Mouse (Mus musculus): ENCODE results near the gene Arhgap4.

Arhgap4 gene

DNA sequence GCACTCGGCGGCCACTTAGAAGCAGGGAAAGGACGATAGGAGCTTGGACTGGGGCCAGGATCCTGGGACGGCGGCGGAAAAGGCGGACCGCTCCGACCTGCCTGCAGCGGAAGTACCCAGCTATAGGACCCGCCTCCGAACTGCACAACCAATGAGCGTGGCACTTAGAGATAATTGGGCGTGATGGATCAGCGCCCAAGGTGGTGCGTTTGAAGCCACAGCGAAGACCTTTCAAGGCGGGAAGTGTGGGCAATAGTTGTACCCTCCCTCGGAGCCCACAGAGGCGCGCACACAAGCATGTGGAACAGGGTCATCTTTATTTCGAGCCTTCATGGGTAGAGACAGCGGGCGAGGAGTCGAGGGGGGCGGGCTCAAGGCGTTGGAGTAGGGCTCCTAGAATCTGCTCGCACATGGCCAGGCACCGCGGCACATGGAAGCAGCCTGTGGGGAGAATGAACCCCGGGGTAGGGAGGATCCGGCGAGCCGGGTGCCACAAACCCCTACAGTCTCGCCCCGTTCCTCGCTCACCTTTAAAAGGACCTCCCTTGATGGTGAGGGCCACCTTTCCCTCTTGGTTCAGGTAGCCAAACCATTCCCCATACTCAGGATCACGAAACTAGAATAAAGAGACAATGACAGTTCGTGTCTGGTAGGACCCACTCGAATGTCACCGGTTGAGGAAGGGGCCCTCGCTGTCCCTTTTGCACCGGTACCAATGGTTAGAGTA, at the start of gene Arhgap4, which contains the start of gene Naa10:
Arhgap4 (minus strand) TSS at position 48 of the 727 bp plus-strand sequence.
Naa10 (minus strand) TSS at position 122 of the 727 bp plus-strand sequence.
- peak; percentile 89 to 91 for DNase-seq

DNA sequence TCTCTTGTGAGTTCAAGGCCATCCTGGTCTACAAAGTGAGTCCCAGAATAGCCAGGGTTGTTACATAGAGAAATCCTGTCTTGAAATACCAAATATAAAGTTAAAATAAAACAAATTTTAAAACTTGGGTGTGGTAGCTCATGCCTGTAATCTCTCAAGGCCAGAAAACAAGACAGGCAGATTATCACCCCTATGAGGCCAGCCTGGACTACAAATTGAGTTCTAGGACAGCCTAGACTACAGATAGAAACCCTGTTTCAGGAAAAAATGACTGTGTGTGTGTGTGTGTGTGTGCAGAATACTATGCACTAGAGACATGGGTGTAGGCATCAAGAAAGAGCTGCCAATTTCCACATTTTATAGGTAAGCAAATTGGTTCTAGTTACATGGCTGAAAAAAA, 49.1 kb upstream of the Arhgap4 start:
- no peak for DNase-seq

DNA sequence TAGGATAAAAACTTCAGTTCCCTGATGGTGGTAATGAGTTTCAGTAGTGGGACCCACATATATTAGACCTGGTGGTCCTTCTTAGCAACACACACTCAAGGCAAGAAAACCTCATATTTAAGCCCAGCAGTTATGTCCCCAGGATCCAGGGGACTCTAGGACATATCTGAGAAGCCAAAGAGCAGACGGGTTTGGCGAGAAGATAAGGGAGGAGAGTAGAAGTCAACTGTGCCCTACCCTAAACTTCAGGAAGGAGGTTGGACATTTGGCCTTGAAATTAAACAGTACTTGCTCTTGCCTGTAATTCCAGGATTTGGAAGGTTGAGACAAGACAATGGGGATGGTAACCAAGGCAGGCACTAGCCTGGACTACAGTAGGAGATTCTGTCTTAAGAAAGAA, 48.1 kb upstream of the Arhgap4 start:
- no peak for DNase-seq

DNA sequence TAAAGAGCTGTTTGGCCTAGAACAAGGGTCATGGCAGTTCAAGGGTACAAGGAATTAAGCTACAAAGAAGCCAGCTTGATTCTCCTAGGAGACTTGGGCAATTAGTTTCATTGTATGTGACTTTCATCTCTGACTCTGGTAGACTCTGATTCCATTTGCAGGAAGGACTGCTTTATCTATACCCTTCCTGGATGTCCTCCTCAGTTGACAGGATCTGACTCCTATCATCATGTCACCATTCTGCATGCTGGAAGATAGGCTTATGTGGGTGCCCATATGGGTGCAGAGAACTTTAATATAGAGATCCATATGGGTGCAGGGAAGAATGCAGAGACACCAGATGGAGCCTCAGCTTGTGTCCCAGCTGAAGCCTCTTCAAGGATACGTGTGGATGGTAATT, 47.5 kb upstream of the Arhgap4 start:
- DNase-seq: no peak

DNA sequence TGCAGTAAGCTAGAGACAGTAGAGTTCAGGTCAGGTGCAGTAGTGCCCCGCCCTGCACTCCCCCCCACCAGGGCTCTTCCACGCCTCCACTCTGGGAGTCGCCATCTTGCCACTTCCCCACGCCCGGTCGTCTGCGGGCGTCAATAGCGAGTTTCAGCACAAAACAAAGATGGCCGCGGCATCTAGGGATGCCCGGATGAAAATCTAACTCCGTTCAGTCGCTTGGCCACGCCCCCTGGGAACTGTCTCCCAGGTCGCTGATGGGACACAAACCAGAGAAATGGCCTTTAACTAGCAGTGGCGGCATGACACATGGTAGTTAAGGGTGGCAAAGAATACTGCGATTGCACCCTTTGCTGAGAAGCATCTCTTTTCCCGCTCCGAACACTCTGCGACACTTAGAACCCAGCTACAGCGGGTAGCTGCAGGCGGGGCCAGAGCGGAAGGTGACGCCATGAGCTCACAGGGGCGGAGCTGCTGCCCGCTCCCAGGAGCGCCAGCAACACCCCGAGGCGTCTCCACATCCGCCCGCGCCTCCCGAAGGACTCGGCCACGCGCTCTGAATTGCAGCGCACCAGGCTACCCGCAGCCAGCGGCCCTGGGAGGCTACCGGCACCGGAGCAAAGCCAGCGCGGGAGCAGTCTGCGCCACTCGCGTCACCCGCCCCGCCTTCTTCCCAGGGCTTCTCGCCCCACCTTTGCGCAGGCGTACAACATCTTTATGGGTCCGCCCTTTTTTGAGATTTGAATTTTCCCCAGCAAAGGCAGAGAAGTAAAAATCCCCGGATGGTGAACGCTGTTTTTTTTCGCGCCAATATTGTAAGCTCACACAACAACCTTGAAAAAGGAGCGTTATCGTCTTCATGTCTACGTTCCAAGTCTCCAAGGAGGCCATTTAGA, 45.8 kb upstream of the Arhgap4 start:
- DNase-seq: peak; percentile 87 to 91

DNA sequence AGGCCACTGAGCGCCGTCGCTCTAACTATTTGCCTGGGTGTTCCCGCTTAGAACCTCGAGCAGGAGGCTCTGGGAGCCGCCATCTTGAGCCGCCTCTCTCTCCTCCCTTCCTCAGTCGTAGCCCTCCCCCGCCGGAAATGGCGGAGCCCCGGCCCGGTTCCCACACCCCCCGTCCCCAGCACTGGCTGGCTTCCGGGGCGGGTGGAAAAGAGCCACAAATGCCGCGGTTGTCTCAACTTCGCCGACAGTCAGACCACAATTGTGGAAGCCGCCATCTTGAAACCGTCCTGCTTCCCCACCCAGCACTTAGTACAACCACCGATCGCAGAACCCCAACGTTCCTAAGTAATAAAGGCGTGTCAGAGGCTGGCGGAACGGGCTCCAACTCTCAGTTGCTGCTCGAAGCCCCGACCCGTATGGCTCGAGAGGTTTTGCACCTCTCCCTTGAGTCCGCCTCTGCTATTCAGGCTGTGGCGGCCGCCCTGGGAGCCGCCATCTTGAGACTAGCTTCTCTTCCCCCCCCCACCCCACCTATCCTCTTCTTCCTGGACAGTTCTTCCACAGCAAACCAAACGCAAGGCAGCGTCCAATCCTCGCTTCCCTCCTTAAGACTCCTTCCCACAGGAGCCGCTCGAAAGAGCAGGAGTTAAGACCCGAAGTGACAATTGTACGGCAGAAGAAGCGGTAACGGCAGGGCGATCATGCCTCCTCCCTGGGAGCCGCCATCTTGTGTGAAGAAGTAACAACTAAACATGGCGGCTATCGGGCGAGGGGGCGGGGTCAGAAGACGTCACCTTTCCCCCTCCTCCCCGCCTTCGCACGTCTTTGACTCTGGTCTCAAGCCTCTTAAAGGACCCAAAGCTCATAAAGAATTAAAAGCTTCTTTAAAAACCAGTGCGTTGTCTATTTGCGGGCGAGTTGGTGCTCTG, 44.8 kb upstream of the Arhgap4 start, which contains the start of gene Hcfc1:
Hcfc1 (minus strand) TSS at position 110 of the 929 bp plus-strand sequence.
- DNase-seq: peak; percentile 86 to 89

DNA sequence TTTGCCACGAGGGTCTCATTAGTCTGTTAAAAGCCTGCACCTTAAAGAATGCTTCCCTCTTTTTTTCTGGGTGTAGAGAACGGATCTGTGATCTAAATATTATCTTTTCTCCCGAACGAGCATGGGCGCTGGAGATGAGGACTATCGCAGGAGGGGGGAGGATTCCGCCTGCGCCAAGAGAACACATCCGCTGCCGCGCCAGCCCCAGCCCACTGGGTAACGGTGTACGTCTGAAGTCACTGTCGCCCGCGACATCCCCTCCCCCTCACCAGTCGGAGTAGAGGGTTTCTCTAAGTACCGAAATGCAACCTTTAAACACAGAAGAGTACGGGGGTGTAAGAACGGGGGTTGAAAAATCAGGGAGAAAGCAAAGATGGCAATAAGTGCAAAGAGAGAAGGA, 43.6 kb upstream of the Arhgap4 start:
- DNase-seq: peak; percentile 35 to 53

DNA sequence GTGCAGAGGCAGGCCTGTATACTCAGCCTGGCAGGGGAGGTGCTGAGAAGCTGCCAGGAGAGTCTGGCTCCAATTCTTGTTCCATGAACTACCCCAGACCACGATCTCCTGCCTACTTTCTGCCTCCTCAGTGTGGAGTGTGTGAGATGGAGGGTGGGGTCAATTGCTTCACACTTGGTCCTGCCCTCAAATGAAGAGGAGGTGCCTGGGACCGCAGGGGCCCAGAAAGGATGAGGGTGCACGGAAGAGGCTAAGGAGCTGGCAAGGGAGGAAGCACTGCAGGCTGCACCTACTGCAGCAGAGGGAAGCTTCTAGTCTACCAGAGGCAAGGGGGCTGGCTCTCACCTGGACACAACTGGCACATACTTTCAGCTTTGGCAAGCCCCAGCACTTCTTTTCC, 42.7 kb upstream of the Arhgap4 start:
- no peak for DNase-seq

DNA sequence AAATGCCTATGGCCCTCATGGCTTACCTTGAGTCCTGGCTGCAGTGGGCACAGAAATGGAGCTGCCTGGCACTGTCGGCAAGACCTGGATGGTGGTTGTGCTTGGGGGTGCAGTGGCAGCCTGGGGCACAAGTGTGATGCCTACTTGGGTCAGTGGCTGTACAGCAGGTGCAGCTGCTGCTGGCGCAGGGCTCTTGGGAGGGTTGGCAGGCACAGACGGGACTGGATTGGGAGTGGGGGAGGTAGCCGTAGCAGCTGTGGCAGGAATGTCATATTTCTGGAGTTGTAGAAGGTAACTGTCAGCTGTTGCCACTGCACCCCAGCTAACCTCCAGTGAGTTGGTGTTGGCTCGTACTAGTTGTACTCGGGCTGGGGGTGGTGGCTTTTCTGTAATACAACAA, 33.3 kb upstream of the Arhgap4 start:
- DNase-seq: no peak

DNA sequence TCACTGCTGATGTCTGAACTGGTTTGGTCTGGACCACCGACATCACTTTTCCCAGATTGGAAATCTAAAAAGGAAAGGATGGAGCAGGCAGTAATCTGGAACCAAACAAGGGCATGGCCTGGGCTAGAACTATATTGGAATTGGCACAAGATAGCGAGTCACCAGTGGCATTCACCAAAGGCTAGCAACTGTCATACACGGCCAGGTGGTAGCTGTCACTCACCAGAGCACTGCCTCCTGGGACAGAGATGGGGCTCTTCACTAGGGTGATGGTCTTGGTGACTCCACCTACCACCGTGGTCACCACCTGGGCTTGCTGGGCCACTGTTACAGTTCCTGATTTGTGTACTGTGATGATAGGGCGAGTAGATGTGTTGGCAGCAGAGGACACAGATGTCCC, 30.9 kb upstream of the Arhgap4 start:
- DNase-seq: no peak

DNA sequence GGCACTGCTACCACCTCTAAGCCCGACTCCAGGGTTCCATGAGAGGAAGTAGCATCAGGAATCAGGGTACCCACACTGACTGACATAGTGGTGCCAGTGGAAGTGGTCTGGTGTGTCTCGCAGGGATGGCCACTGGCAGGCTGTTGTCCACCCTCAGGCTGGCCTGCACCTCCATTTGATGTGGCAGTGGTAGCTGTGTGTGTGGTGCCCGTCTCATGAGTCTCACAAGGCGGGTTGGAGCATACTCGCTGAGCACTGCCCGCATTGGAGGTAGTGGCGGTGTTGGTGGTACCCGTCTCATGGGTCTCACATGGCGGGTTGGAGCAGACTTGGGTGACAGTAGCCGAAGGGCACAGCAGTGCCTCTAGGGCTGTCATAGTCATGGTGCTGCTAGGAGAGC, 27.7 kb upstream of the Arhgap4 start:
- no peak for DNase-seq

DNA sequence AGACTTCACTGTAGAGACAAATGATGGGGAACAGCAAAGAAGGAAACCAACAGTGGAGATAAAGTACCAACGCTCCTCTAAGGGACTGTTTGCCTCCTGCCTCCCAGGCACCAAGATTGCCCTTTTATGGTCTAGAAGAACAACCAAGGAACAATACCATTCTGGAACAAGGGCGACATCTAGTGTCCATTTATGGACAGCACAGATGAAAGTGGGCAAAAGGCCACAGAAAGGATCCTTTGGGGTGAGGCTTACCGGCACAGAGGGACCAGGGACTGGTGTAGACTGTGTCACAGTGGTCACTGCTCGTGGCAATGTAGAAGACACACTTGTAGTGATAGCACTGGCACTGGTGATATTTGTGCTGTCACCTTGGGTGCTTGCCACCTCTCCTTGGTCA, 27.0 kb upstream of the Arhgap4 start:
- peak; percentile 44 to 73 for DNase-seq

DNA sequence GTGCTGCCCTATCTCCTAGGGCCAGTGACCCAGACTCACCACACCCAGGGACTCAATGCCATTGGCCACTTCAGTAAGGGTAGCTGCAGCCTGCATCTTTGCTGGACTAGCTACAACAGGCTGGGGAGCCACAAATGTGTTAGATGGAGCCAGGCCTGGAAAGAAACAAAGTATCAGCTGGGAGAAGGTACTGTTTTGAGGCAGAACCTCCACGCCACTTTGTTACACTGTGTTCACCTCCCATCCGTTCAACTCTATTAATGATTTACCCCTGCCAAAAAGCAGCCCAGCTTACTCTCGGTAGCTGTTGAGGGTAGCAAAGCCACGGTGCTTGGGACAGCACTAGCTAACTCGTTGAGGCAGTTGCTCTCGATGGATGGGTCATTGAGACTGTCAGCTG, 25.2 kb upstream of the Arhgap4 start:
- DNase-seq: no peak

DNA sequence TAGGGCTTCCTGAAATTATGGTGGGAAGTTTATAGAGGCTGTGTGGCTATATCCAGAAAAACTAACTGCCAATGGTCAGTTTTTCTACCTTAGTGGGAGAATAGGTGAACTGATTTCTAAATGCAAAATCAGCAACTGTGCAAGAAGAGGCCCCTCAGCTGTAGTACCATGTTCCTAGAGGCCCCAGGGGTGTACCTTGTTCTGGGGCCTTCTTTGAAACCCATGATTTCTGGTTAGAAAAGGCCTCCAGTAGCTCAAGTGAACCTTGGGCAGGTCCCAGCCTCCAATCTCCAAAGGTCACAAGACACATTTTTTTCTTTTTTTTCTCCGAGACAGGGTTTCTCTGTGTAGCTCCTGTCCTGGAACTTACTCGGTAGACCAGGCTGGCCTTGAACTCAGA, 20.6 kb upstream of the Arhgap4 start:
- no peak for DNase-seq

DNA sequence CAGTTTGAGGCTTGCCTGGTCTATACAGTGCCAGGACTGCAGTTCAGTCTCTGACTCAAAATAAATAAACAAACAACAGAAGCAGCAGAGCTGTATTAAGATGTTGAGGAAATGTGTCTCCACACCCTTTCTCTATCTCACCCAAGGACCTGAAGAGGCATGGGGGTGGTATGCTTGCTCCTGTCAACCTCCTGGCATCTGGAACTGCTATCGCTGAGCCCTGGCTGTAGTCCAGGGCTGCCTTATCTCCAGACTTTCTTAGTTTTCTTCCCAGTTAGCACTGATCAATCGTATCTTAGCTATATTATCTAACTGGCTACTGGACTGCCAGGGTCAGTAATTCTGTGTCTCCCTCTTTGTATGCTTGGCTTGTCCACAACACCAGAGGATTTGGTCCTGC, 20.2 kb upstream of the Arhgap4 start:
- no peak for DNase-seq

DNA sequence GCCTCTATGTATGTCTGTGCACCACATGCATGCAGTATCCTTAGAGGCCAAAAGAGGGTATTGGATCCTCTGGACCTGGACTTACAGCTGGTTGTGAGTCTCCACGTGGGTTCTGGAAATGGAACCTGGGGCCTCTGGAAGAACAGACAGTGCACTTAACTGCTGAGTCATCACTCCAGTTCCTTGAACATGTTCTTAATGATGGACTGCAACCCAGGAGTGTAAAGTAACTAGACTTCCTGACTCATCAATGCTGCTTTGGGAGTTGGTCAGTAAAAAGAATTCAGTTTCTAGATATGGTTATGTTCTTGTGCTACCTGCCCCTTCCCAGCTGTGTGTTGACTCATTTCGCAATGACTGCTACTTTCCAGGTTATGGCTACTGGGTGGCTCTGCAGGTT, 10.2 kb upstream of the Arhgap4 start:
- no peak for DNase-seq

DNA sequence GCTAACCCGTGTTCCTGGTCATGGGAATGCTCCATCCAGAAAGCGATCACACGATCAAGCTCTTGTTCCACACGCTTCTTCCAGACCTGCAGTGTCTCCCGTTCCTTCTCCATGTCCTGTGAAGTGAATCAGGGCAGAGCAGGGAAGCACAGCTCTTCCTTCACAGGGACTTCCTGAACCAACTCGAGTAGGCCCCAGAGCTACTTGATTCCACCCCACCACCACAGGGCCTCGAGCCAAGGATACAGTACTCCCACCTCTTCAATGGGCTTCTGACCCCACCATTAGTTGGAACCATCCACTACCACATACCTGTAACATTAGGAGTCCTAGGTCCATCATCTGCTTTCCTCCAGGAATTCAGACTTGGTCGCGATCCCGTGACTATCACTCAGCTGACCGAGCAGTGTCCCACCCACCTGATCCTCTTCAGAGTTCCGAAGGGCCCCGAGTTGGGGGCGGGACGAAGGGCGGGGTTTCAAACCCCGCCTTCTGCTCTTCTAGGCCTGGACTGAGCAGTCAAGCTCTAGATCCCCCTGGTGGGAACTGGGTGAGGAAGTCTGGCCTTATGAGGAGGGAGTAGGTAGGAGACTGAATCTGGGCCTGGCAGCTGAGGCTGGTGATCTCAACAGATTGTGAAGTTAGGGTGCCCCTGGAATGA, 8.9 kb upstream of the Arhgap4 start, which contains the start of gene Renbp:
Renbp (minus strand) TSS at position 449 of the 661 bp plus-strand sequence.
- DNase-seq: no peak

DNA sequence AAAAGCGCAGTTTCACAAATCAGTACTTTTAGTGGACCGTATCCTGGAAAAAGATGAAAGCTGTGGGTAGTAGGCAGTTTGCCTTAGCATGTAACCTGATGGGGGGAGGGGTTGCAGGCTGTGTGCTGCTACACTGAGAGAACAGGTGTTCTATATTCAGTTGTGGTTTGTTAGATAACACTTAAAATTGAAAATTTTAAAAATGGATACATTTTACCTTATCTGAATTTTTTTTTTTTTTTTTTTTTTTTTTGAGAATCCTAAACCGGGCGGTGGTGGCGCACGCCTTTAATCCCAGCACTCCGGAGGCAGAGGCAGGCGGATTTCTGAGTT, 846 bp upstream of the Arhgap4 start:
- no peak for DNase-seq

DNA sequence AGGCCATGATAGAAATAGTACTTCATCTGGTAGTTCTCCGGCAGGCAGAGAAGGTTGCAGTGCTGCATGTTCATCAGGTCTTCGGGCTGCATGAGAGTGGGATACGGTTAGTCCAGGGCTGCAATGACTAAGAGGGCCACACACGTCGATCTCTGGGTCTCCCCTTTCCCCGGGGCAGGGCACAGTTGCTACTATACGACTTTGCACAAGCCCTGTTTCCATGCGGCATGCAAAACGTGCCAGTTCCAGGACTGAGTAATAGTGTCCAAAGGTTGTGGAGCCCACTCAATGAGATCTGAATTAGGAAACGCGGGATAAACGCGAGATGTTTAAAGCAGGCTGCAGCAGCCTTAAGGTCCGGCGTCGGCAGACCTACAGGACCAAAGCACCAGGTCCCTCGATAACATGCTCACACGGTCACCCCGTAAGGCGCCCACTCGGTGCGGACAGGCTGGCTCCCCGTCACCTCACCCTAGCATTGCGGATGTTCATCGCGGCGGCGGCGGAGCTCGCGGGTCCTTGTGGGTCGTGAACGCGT, 316 bp downstream of the Arhgap4 start:
- DNase-seq: no peak

DNA sequence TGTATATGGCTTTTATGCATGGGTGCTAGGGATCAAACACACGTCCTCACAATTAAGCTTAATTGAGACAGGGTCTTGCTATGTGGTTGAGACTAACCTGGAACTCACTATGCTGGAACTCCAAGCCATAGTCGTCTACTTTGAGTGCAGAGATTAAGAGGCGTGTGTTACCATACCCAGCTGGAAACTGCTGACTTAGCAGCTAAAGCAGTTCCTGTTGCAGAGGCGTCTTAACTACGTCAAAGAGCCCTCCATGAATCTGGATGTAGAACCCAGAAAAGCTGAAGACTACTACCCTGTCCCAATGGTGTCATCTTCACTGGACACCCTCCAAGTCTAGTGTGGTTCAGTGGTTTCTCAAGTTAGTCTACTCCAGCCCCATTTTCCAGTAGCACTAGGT, 3.0 kb downstream of the Arhgap4 start:
- no peak for DNase-seq

DNA sequence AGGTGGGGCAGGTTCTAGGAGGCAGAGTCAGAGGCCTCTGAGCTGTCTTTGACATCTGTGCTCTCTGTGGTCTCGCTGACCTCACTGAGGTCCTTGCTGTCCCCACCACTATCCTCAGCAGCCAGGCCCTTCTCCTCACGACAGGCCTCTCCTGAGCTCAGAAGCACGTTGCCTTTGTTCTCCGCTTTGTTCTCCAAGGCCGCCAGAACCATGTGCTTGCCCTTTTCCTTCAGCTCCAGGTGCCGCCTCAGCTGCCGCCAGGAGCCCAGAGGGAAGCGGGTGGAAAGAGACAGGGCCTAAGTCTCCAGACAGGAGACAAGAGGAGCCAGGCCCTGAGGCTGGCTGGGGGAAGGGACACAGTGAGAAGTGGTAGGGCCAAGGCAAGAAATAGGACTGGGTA, 4.7 kb downstream of the Arhgap4 start:
- DNase-seq: no peak

Measured in cerebellum, postnatal 36 days (tissue).